Mouse (Mus musculus): ENCODE measurements around the gene Noxo1. TPM values are rescaled to one million over a fixed set of nuclear protein-coding genes. Genes with fewer than 3 reads are reported as not detected.

The Noxo1 gene
- polyA plus RNA-seq, 1 experiment from 2014 or later: 4.8 TPM

GRCm38 (mm10) chr17:24723881-24724180, 27.8 kb downstream of the Noxo1 start:
- H3K4me1 ChIP-seq: peaks cover 30% of the 10 kb centered on the region
- peak overlapping the region; percentile 68 for H3K4me3 ChIP-seq
- H3K36me3 ChIP-seq: peaks cover 17% of the 10 kb centered on the region
- ATAC-seq (ENCODE audit: low FRiP score): peak; percentile 9; the same call in 1 of the 2 replicates
- H3K4me2 ChIP-seq (replicated peaks): peak overlapping the region; percentile 96
- WGBS: under 1% methylated on average over 15 of the region's 15 CpGs
- peak overlapping the region; percentile 92 for H3K9ac ChIP-seq
- peak overlapping the region; percentile 80 for H3K27ac ChIP-seq
- H3K9me3 ChIP-seq (replicated peaks): no peaks in the 10 kb centered on the region
- 0 out of 2 replicates have a peak, but pooled peaks cover 2% of the 10 kb centered on the region for H3K27me3 ChIP-seq

- peak; percentile 71 for ATAC-seq (ENCODE audit: low FRiP score)
- peak within 1 kb of the TSS; percentile 92 for H3K9ac ChIP-seq
- H3K9me3 ChIP-seq (replicated peaks): no peaks in the 10 kb centered on the region
- H3K4me3 ChIP-seq: peak within 1 kb of the TSS; percentile 68
- 0 out of 2 replicates have a peak, but pooled peaks cover 2% of the 10 kb centered on the region for H3K27me3 ChIP-seq
- WGBS: 1% methylated on average over 30 of the region's 30 CpGs
- H3K4me1 ChIP-seq: peaks cover 28% of the 10 kb centered on the region
- H3K27ac ChIP-seq: peak within 1 kb of the TSS; percentile 80
- peaks cover 17% of the 10 kb centered on the region for H3K36me3 ChIP-seq
- peak within 1 kb of the TSS; percentile 96 for H3K4me2 ChIP-seq (replicated peaks)
These were observed 28.1 kb downstream of the Noxo1 start, which contains the start of gene Ndufb10 for GRCm38 (mm10) chr17:24724184-24724583. TSS of gene Ndufb10 (minus strand) at chr17:24724478.

GRCm38 (mm10) chr17:24725637-24726390, 29.8 kb downstream of the Noxo1 start:
- no peak for ATAC-seq (ENCODE audit: low FRiP score)
- Histone ChIP-seq H3K27ac (no peak overlapping the region), H3K36me3 (peaks cover 17% of the 10 kb centered on the region), H3K9me3 (replicated peaks) (no peaks in the 10 kb centered on the region), H3K9ac (no peak overlapping the region), H3K4me3 (no peak overlapping the region), H3K4me1 (peaks cover 25% of the 10 kb centered on the region), H3K27me3 (0 out of 2 replicates have a peak, but pooled peaks cover 2% of the 10 kb centered on the region), H3K4me2 (replicated peaks) (no peak overlapping the region)
- 71% methylated on average over 3 of the region's 3 CpGs for WGBS

- no peak within 1 kb of the TSS for H3K4me2 ChIP-seq (replicated peaks)
- no peak within 1 kb of the TSS for H3K9ac ChIP-seq
- ATAC-seq (ENCODE audit: low FRiP score): no peak
- H3K4me1 ChIP-seq: peaks cover 10% of the 10 kb centered on the region
- no peak within 1 kb of the TSS for H3K4me3 ChIP-seq
- H3K27me3 ChIP-seq: peaks cover 12% of the 10 kb centered on the region; the same call in 1 of the 2 replicates
- H3K36me3 ChIP-seq: peaks cover under 1% of the 10 kb centered on the region
- no peak within 1 kb of the TSS for H3K27ac ChIP-seq
- 66% methylated on average over 2 of the region's 2 CpGs for WGBS
- no peaks in the 10 kb centered on the region for H3K9me3 ChIP-seq (replicated peaks)
These were observed 31.6 kb downstream of the Noxo1 start, which contains the start of gene Rpl3l for GRCm38 (mm10) chr17:24727618-24728017. TSS of gene Rpl3l (plus strand) at chr17:24727820.

GRCm38 (mm10) chr17:24728184-24728583, 32.1 kb downstream of the Noxo1 start:
- Histone ChIP-seq H3K27ac (no peak overlapping the region), H3K4me1 (peaks cover 5% of the 10 kb centered on the region), H3K36me3 (no peaks in the 10 kb centered on the region), H3K4me3 (no peak overlapping the region), H3K27me3 (peaks cover 12% of the 10 kb centered on the region; the same call in 1 of the 2 replicates), H3K4me2 (replicated peaks) (no peak overlapping the region), H3K9ac (no peak overlapping the region), H3K9me3 (replicated peaks) (no peaks in the 10 kb centered on the region)
- no peak for ATAC-seq (ENCODE audit: low FRiP score)
- 73% methylated on average over 17 of the region's 17 CpGs for WGBS

GRCm38 (mm10) chr17:24729067-24729466, 33.0 kb downstream of the Noxo1 start:
- H3K4me3 ChIP-seq: no peak overlapping the region
- H3K27ac ChIP-seq: no peak overlapping the region
- no peaks in the 10 kb centered on the region for H3K36me3 ChIP-seq
- no peaks in the 10 kb centered on the region for H3K9me3 ChIP-seq (replicated peaks)
- H3K27me3 ChIP-seq: peaks cover 12% of the 10 kb centered on the region; the same call in 1 of the 2 replicates
- H3K9ac ChIP-seq: no peak overlapping the region
- 86% methylated on average over 6 of the region's 6 CpGs for WGBS
- no peak overlapping the region for H3K4me2 ChIP-seq (replicated peaks)
- H3K4me1 ChIP-seq: no peaks in the 10 kb centered on the region
- ATAC-seq (ENCODE audit: low FRiP score): no peak

GRCm38 (mm10) chr17:24730787-24731186, 34.8 kb downstream of the Noxo1 start:
- no peak for ATAC-seq (ENCODE audit: low FRiP score)
- WGBS: 85% methylated on average over 14 of the region's 14 CpGs

GRCm38 (mm10) chr17:24732233-24732935, 36.4 kb downstream of the Noxo1 start:
- 80% methylated on average over 12 of the region's 12 CpGs for WGBS
- Histone ChIP-seq H3K27me3 (peaks cover 10% of the 10 kb centered on the region; the same call in 1 of the 2 replicates), H3K9me3 (replicated peaks) (no peaks in the 10 kb centered on the region), H3K36me3 (no peaks in the 10 kb centered on the region), H3K4me3 (no peak overlapping the region), H3K27ac (no peak overlapping the region), H3K4me1 (peaks cover 13% of the 10 kb centered on the region), H3K9ac (no peak overlapping the region; the same call in 1 of the 2 replicates), H3K4me2 (replicated peaks) (no peak overlapping the region)
- ATAC-seq (ENCODE audit: low FRiP score): no peak

More at GRCm38 (mm10) chr17:24730787-24731186, 34.8 kb downstream of the Noxo1 start:
- H3K4me1 ChIP-seq: 0 out of 2 replicates have a peak, but pooled peaks cover under 1% of the 10 kb centered on the region
- no peak overlapping the region for H3K9ac ChIP-seq
- H3K36me3 ChIP-seq: no peaks in the 10 kb centered on the region
- no peak overlapping the region for H3K4me2 ChIP-seq (replicated peaks)
- H3K4me3 ChIP-seq: no peak overlapping the region
- H3K27ac ChIP-seq: no peak overlapping the region
- H3K9me3 ChIP-seq (replicated peaks): no peaks in the 10 kb centered on the region
- peaks cover 12% of the 10 kb centered on the region; the same call in 1 of the 2 replicates for H3K27me3 ChIP-seq

GRCm38 (mm10) chr17:24733434-24734050, 37.5 kb downstream of the Noxo1 start:
- Histone ChIP-seq H3K4me1 (peaks cover 15% of the 10 kb centered on the region), H3K4me2 (replicated peaks) (no peak overlapping the region), H3K27me3 (peaks cover 10% of the 10 kb centered on the region; the same call in 1 of the 2 replicates), H3K36me3 (no peaks in the 10 kb centered on the region), H3K9me3 (replicated peaks) (no peaks in the 10 kb centered on the region), H3K4me3 (no peak overlapping the region), H3K27ac (no peak overlapping the region), H3K9ac (no peak overlapping the region)
- ATAC-seq (ENCODE audit: low FRiP score): no peak
- WGBS: 91% methylated on average over 21 of the region's 21 CpGs

GRCm38 (mm10) chr17:24734513-24734912, 38.5 kb downstream of the Noxo1 start:
- WGBS: 81% methylated on average over 1 of the region's 1 CpGs
- Histone ChIP-seq H3K9me3 (replicated peaks) (no peaks in the 10 kb centered on the region), H3K4me2 (replicated peaks) (no peak overlapping the region), H3K36me3 (0 out of 2 replicates have a peak, but pooled peaks cover under 1% of the 10 kb centered on the region), H3K4me1 (peaks cover 15% of the 10 kb centered on the region), H3K4me3 (no peak overlapping the region), H3K27me3 (peaks cover 10% of the 10 kb centered on the region; the same call in 1 of the 2 replicates), H3K9ac (no peak overlapping the region), H3K27ac (no peak overlapping the region)
- no peak for ATAC-seq (ENCODE audit: low FRiP score)

GRCm38 (mm10) chr17:24735446-24735845, 39.4 kb downstream of the Noxo1 start:
- no peak overlapping the region for H3K4me3 ChIP-seq

More at GRCm38 (mm10) chr17:24735446-24735845, 39.4 kb downstream of the Noxo1 start:
- Histone ChIP-seq H3K9ac (no peak overlapping the region), H3K36me3 (0 out of 2 replicates have a peak, but pooled peaks cover 7% of the 10 kb centered on the region), H3K4me2 (replicated peaks) (no peak overlapping the region), H3K9me3 (replicated peaks) (no peaks in the 10 kb centered on the region), H3K27me3 (peaks cover 10% of the 10 kb centered on the region; the same call in 1 of the 2 replicates), H3K4me1 (peaks cover 15% of the 10 kb centered on the region), H3K27ac (0 out of 2 replicates have a peak overlapping the region, but pooled peaks have one; percentile 44)
- ATAC-seq (ENCODE audit: low FRiP score): no peak; the same call in 1 of the 2 replicates
- WGBS: 85% methylated on average over 7 of the region's 7 CpGs
